Mouse (Mus musculus) midbrain, embryonic 16.5 days (tissue): ENCODE results near the gene Olfr1160. TPM values are rescaled to one million over a fixed set of nuclear protein-coding genes. Genes with fewer than 3 reads are reported as not detected.
"Not testable (repeated sequence)": the region's sequence is repeated elsewhere in the genome, so short reads cannot be mapped to it uniquely, and the experiment has no call there.

Experiments
- ATAC-seq: fragments of 200-750 bp; cut with Nextera tagmentation; 2 replicates; pipeline ENCODE4 v1.8.0; 2017; ENCODE audit warnings: moderate TSS enrichment
- H3K27ac ChIP-seq: fragments of 300-500 bp; sonication (generic); 2 replicates; pipeline ENCODE4 v1.5.1; 2014; ENCODE audit warnings: mild to moderate bottlenecking, low read length, mixed read lengths
- H3K27me3 ChIP-seq: fragments of 300-500 bp; sonication (generic); 2 replicates; pipeline ENCODE4 v1.6.1; 2014; ENCODE audit warnings: low read depth, low read length, mixed read lengths; ENCODE audit not compliant: control insufficient read depth, insufficient read depth
- H3K36me3 ChIP-seq: fragments of 300-500 bp; sonication (generic); 2 replicates; pipeline ENCODE4 v1.6.1; 2014; ENCODE audit warnings: mild to moderate bottlenecking, low read length, moderate library complexity, mixed read lengths; ENCODE audit not compliant: control insufficient read depth, insufficient read depth
- H3K4me1 ChIP-seq: fragments of 300-500 bp; sonication (generic); 2 replicates; pipeline ENCODE4 v1.6.1; 2014; ENCODE audit warnings: mild to moderate bottlenecking, low read length, mixed read lengths; ENCODE audit not compliant: control insufficient read depth, insufficient read depth
- H3K4me2 ChIP-seq: fragments of 300-500 bp; sonication (generic); 2 replicates; pipeline ENCODE4 v1.6.1; 2014; ENCODE audit warnings: mild to moderate bottlenecking, low read length, mixed read lengths
- H3K4me3 ChIP-seq: fragments of 300-500 bp; sonication (generic); 2 replicates; pipeline ENCODE4 v1.5.1; 2014; ENCODE audit warnings: low read depth, mild to moderate bottlenecking, low read length, moderate library complexity, mixed read lengths
- H3K9ac ChIP-seq: fragments of 300-500 bp; sonication (generic); 2 replicates; pipeline ENCODE4 v1.6.1; 2014; ENCODE audit warnings: low read depth, low read length, mixed read lengths
- H3K9me3 ChIP-seq: fragments of 300-500 bp; sonication (generic); replicated peaks from 2 replicates; pipeline ENCODE4 v1.6.1; 2014; ENCODE audit warnings: mild to moderate bottlenecking, low read length, mixed read lengths; ENCODE audit not compliant: control insufficient read depth, poor library complexity, severe bottlenecking
- WGBS: fragments of 180-500 bp; shearing (Covaris S2); extraction: QIAGEN DNeasy Blood & Tissue Kit; methylation state at CpG from one replicate; pipeline ENCODE4 v1.1.7; 2014; 5-methylcytosine and 5-hydroxymethylcytosine counted together
- polyA plus RNA-seq: library from polyadenylated mRNA; unstranded; fragments of >200 nt; fragmentation: Nextera tagmentation; extraction: Ambion mirVana; gene quantifications from 2 replicates; pipeline ENCODE4 v1.2.1, GENCODE M21; 2015

The Olfr1160 gene
- not detected in 2 replicates for polyA plus RNA-seq

- H3K27me3 ChIP-seq: no peaks in the 10 kb centered on the region
- no peaks in the 10 kb centered on the region for H3K9me3 ChIP-seq
- H3K36me3 ChIP-seq: no peaks in the 10 kb centered on the region
- no peak within 1 kb of the TSS for H3K9ac ChIP-seq
- H3K27ac ChIP-seq: no peak within 1 kb of the TSS
- no peaks in the 10 kb centered on the region for H3K4me1 ChIP-seq
- ATAC-seq: no peak
- H3K4me2 ChIP-seq: no peak within 1 kb of the TSS
- H3K4me3 ChIP-seq: no peak within 1 kb of the TSS
Measured at GRCm38 (mm10) chr2:88007515-88008318, at the start of gene Olfr1160. Gene Olfr1160 (minus strand): TSS chr2:88008268.

- Histone ChIP-seq H3K9me3 (no peaks in the 10 kb centered on the region), H3K4me3 (no peak within 1 kb of the TSS), H3K4me1 (no peaks in the 10 kb centered on the region), H3K27ac (no peak within 1 kb of the TSS), H3K36me3 (no peaks in the 10 kb centered on the region), H3K9ac (no peak within 1 kb of the TSS), H3K27me3 (no peaks in the 10 kb centered on the region), H3K4me2 (no peak within 1 kb of the TSS)
- no peak for ATAC-seq
- WGBS: 83% methylated on average over 1 of the region's 1 CpGs
Measured at GRCm38 (mm10) chr2:88051029-88051428, 43.0 kb upstream of the Olfr1160 start, which contains the start of gene Olfr1162. Gene Olfr1162 (minus strand): TSS chr2:88051129.

GRCm38 (mm10) chr2:88037599-88037998, 29.5 kb upstream of the Olfr1160 start, which contains the start of gene Olfr73:
Gene Olfr73 (minus strand): TSS chr2:88037699.
- no peak for ATAC-seq
- H3K9me3 ChIP-seq: no peaks in the 10 kb centered on the region
- no peak within 1 kb of the TSS for H3K4me3 ChIP-seq
- H3K27ac ChIP-seq: no peak within 1 kb of the TSS
- H3K36me3 ChIP-seq: no peaks in the 10 kb centered on the region
- no peaks in the 10 kb centered on the region for H3K27me3 ChIP-seq
- H3K9ac ChIP-seq: no peak within 1 kb of the TSS
- no peaks in the 10 kb centered on the region for H3K4me1 ChIP-seq
- no peak within 1 kb of the TSS for H3K4me2 ChIP-seq

- H3K27ac ChIP-seq, ATAC-seq, H3K9me3 ChIP-seq, H3K27me3 ChIP-seq, H3K4me3 ChIP-seq, H3K9ac ChIP-seq, H3K4me2 ChIP-seq, H3K36me3 ChIP-seq, H3K4me1 ChIP-seq: not testable (repeated sequence)
- WGBS: 96% methylated on average over 1 of the region's 1 CpGs
Measured at GRCm38 (mm10) chr2:88022474-88022873, 14.4 kb upstream of the Olfr1160 start, which contains the start of gene Olfr1161. Gene Olfr1161 (plus strand): TSS chr2:88022774.

GRCm38 (mm10) chr2:87989813-87990212, 18.3 kb downstream of the Olfr1160 start, which contains the start of gene Olfr1158:
Gene Olfr1158 (plus strand): TSS chr2:87990113.
- H3K36me3 ChIP-seq: no peaks in the 10 kb centered on the region
- ATAC-seq: no peak

DNA sequence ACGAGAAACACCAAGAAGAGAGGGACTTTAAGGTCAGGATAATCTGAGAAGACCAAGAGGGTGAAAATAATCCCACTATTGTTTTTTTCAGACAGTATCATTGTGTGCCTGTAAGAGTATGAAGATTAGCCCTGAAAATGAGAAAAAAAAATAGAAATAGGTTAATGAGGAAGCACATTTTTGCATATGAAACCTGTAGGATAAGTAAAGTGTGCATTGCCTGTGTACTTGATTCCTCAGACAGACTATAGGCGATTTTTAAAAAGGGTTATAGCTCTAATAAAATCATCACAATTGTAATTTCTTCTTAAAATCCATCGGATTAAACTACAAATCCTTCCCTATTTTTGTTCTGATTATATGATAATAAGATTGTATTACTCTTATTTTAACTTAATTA, 33.5 kb downstream of the Olfr1160 start, which contains the start of gene Olfr74:
Gene Olfr74 (minus strand): TSS at position 101 of the 400 bp plus-strand sequence.
- no peaks in the 10 kb centered on the region for H3K27me3 ChIP-seq
- no peaks in the 10 kb centered on the region for H3K9me3 ChIP-seq
- no peak within 1 kb of the TSS for H3K4me2 ChIP-seq
- 76% methylated on average over 3 of the region's 3 CpGs for WGBS
- H3K4me3 ChIP-seq: no peak within 1 kb of the TSS
- H3K36me3 ChIP-seq: no peaks in the 10 kb centered on the region
- H3K9ac ChIP-seq: no peak within 1 kb of the TSS
- no peaks in the 10 kb centered on the region for H3K4me1 ChIP-seq
- ATAC-seq: no peak
- no peak within 1 kb of the TSS for H3K27ac ChIP-seq

More at GRCm38 (mm10) chr2:87989813-87990212, 18.3 kb downstream of the Olfr1160 start, which contains the start of gene Olfr1158:
- Histone ChIP-seq H3K4me2 (no peak within 1 kb of the TSS), H3K4me3 (no peak within 1 kb of the TSS), H3K27me3 (no peaks in the 10 kb centered on the region), H3K9ac (no peak within 1 kb of the TSS), H3K4me1 (no peaks in the 10 kb centered on the region), H3K9me3 (no peaks in the 10 kb centered on the region), H3K27ac (no peak within 1 kb of the TSS)

GRCm38 (mm10) chr2:87968199-87968598, 39.9 kb downstream of the Olfr1160 start, which contains the start of gene Olfr1157:
Gene Olfr1157 (minus strand): TSS chr2:87968299.
- WGBS: 98% methylated on average over 4 of the region's 4 CpGs

GRCm38 (mm10) chr2:87953000-87953399, 55.1 kb downstream of the Olfr1160 start, which contains the start of gene Olfr1156:
Gene Olfr1156 (minus strand): TSS chr2:87953100.
- no peak within 1 kb of the TSS for H3K4me2 ChIP-seq
- H3K27me3 ChIP-seq: no peaks in the 10 kb centered on the region
- H3K4me1 ChIP-seq: no peaks in the 10 kb centered on the region
- ATAC-seq: no peak
- H3K9ac ChIP-seq: no peak within 1 kb of the TSS
- no peaks in the 10 kb centered on the region for H3K9me3 ChIP-seq
- no peaks in the 10 kb centered on the region for H3K36me3 ChIP-seq
- H3K4me3 ChIP-seq: no peak within 1 kb of the TSS
- H3K27ac ChIP-seq: no peak within 1 kb of the TSS

More at GRCm38 (mm10) chr2:87968199-87968598, 39.9 kb downstream of the Olfr1160 start, which contains the start of gene Olfr1157:
- H3K4me1 ChIP-seq: no peaks in the 10 kb centered on the region
- no peak within 1 kb of the TSS for H3K27ac ChIP-seq
- H3K27me3 ChIP-seq: no peaks in the 10 kb centered on the region
- H3K9me3 ChIP-seq: no peaks in the 10 kb centered on the region
- no peak for ATAC-seq
- no peaks in the 10 kb centered on the region for H3K36me3 ChIP-seq
- no peak within 1 kb of the TSS for H3K9ac ChIP-seq
- H3K4me2 ChIP-seq: no peak within 1 kb of the TSS
- no peak within 1 kb of the TSS for H3K4me3 ChIP-seq
